Mouse (Mus musculus): ENCODE results near the gene B4galt3.

B4galt3 gene

GRCm38 (mm10) chr1:171270573-171270900, 409 bp downstream of the B4galt3 start:
- ChIA-PET CTCF (interaction anchor here (0.5 to 3.9 kb wide), 12 partner anchors 10 to 231 kb away, joined by 3 to 38 read pairs (median 4); partner anchors contain the start of genes Ppox (in 4 of the 4), Adamts4 (in 1 of the 4), F11r (in 1 of the 4) and Klhdc9 (in 1 of the 4)), POLR2A (interaction anchor here (0.5 to 4.2 kb wide), 76 partner anchors 8 to 375 kb away, joined by 3 to 119 read pairs (median 5); partner anchors contain the start of genes Ppox (in 4 of the 4), Ndufs2 (in 3 of the 4), Usp21 (in 3 of the 4) and Adamts4 (in 2 of the 4))

- CTCF ChIA-PET, result interaction anchor here (0.5 to 3.9 kb wide), 12 partner anchors 8 to 1006 kb away, joined by 3 to 38 read pairs (median 4); partner anchors contain the start of genes Ppox (in 4 of the 4), Adamts4 (in 1 of the 4), Nit1 (in 1 of the 4) and Pfdn2 (in 1 of the 4)
- POLR2A ChIA-PET, result interaction anchor here (0.6 to 4.2 kb wide), 39 partner anchors 9 to 1114 kb away, joined by 3 to 119 read pairs (median 7); partner anchors contain the start of genes Ppox (in 4 of the 4), Klhdc9 (in 2 of the 4), Ndufs2 (in 2 of the 4) and Ufc1 (in 2 of the 4)
Measured at GRCm38 (mm10) chr1:171271196-171271595, 1.1 kb downstream of the B4galt3 start.

- POLR2A ChIA-PET, result interaction anchor here in 3 of 4 experiments (0.7 to 4.2 kb wide), 18 partner anchors 9 to 231 kb away, joined by 3 to 119 read pairs (median 10); partner anchors contain the start of genes Ppox (in 3 of the 3), Ufc1 (in 2 of the 3), Usp21 (in 2 of the 3) and Alyref2 (in 1 of the 3)
Measured at GRCm38 (mm10) chr1:171271622-171272021, 1.5 kb downstream of the B4galt3 start.

GRCm38 (mm10) chr1:171272086-171272485, 2.0 kb downstream of the B4galt3 start:
- ChIA-PET POLR2A (interaction anchor here in 2 of 4 experiments (0.9 to 4.2 kb wide), 12 partner anchors 10 to 230 kb away, joined by 3 to 119 read pairs (median 8); partner anchors contain the start of genes Ppox (in 2 of the 2), Alyref2 (in 1 of the 2), Klhdc9 (in 1 of the 2) and Ufc1 (in 1 of the 2)), CTCF (interaction anchor here in 2 of 4 experiments (0.7 to 3.9 kb wide), 6 partner anchors 9 to 44 kb away, joined by 3 to 38 read pairs (median 4); partner anchors contain the start of gene Ppox (in 2 of the 2))

More at GRCm38 (mm10) chr1:171271622-171272021, 1.5 kb downstream of the B4galt3 start:
- CTCF ChIA-PET, result interaction anchor here (0.6 to 3.9 kb wide), 12 partner anchors 9 to 1005 kb away, joined by 3 to 38 read pairs (median 4); partner anchors contain the start of genes Ppox (in 4 of the 4), Nit1 (in 1 of the 4) and Pfdn2 (in 1 of the 4)

GRCm38 (mm10) chr1:171274171-171274570, 4.0 kb downstream of the B4galt3 start:
- CTCF ChIA-PET, result no interaction called here
- POLR2A ChIA-PET, result no interaction called here

- ChIA-PET CTCF (no interaction called here), POLR2A (no interaction called here)
Measured at GRCm38 (mm10) chr1:171275144-171275734, 5.1 kb downstream of the B4galt3 start.

- POLR2A ChIA-PET, result interaction anchor here in 3 of 4 experiments (0.6 to 2.0 kb wide), 5 partner anchors 8 to 393 kb away, joined by 3 to 7 read pairs (median 5); partner anchors contain the start of gene Ndufs2 (in 1 of the 3)
Measured at GRCm38 (mm10) chr1:171276110-171276748, 6.1 kb downstream of the B4galt3 start.

GRCm38 (mm10) chr1:171277736-171278135, 7.6 kb downstream of the B4galt3 start:
- CTCF ChIA-PET, result no interaction called here
- POLR2A ChIA-PET, result interaction anchor here in 3 of 4 experiments (0.6 to 2.8 kb wide), 8 partner anchors 8 to 225 kb away, joined by 3 to 7 read pairs (median 6); partner anchors contain the start of genes Ndufs2 (in 1 of the 3) and Usp21 (in 1 of the 3)

More at GRCm38 (mm10) chr1:171276110-171276748, 6.1 kb downstream of the B4galt3 start:
- CTCF ChIA-PET, result no interaction called here

GRCm38 (mm10) chr1:171278436-171278835, 8.3 kb downstream of the B4galt3 start:
- POLR2A ChIA-PET, result interaction anchor here in 2 of 4 experiments (1.2 to 2.8 kb wide), 7 partner anchors 8 to 224 kb away, joined by 3 to 7 read pairs (median 6); partner anchors contain the start of genes B4galt3 (in 1 of the 2) and Usp21 (in 1 of the 2)
- CTCF ChIA-PET, result no interaction called here

GRCm38 (mm10) chr1:171279012-171279705, 9.0 kb downstream of the B4galt3 start:
- ChIA-PET POLR2A (interaction anchor here in 2 of 4 experiments (1.2 to 2.8 kb wide), 5 partner anchors 8 to 223 kb away, joined by 3 to 7 read pairs (median 6); partner anchors contain the start of genes B4galt3 (in 1 of the 2) and Usp21 (in 1 of the 2)), CTCF (no interaction called here)

GRCm38 (mm10) chr1:171279721-171280120, 9.6 kb downstream of the B4galt3 start:
- ChIA-PET CTCF (interaction anchor here in 2 of 4 experiments (0.6 to 2.2 kb wide), 3 partner anchors 9 to 178 kb away, joined by 3 to 38 read pairs (median 5); partner anchors contain the start of gene B4galt3 (in 1 of the 2)), POLR2A (interaction anchor here in 1 of 4 experiments (2.8 kb wide), 1 partner anchor 10 kb away, joined by 7 read pairs; no protein-coding TSS in a partner anchor)

GRCm38 (mm10) chr1:171280250-171280915, 10.3 kb downstream of the B4galt3 start:
- ChIA-PET POLR2A (interaction anchor here in 3 of 4 experiments (0.6 to 6.2 kb wide), 67 partner anchors 9 to 412 kb away, joined by 3 to 119 read pairs (median 5); partner anchors contain the start of genes B4galt3 (in 3 of the 3), Dedd (in 3 of the 3), Alyref2 (in 2 of the 3) and Klhdc9 (in 2 of the 3)), CTCF (interaction anchor here (0.6 to 2.3 kb wide), 40 partner anchors 9 to 379 kb away, joined by 3 to 38 read pairs (median 5); partner anchors contain the start of genes B4galt3 (in 3 of the 4), Dedd (in 1 of the 4), F11r (in 1 of the 4) and Klhdc9 (in 1 of the 4))

GRCm38 (mm10) chr1:171280916-171281527, 10.9 kb downstream of the B4galt3 start, which contains the start of gene Ppox:
Gene Ppox, minus strand, starts transcription at chr1:171281186.
- CTCF ChIA-PET, result interaction anchor here (0.5 to 2.3 kb wide), 57 partner anchors 9 to 413 kb away, joined by 3 to 38 read pairs (median 5); partner anchors contain the start of genes B4galt3 (in 3 of the 4), Dedd (in 2 of the 4), F11r (in 1 of the 4) and Fcer1g (in 1 of the 4)

GRCm38 (mm10) chr1:171281528-171281923, 11.4 kb downstream of the B4galt3 start:
- ChIA-PET POLR2A (interaction anchor here (0.6 to 6.2 kb wide), 88 partner anchors 8 to 413 kb away, joined by 3 to 119 read pairs (median 4); partner anchors contain the start of genes B4galt3 (in 4 of the 4), Dedd (in 3 of the 4), Nit1 (in 3 of the 4) and Pfdn2 (in 3 of the 4)), CTCF (interaction anchor here (0.5 to 2.3 kb wide), 56 partner anchors 9 to 413 kb away, joined by 3 to 38 read pairs (median 5); partner anchors contain the start of genes B4galt3 (in 3 of the 4), Dedd (in 2 of the 4), F11r (in 1 of the 4) and Fcer1g (in 1 of the 4))

More at GRCm38 (mm10) chr1:171280916-171281527, 10.9 kb downstream of the B4galt3 start, which contains the start of gene Ppox:
- POLR2A ChIA-PET, result interaction anchor here (0.6 to 6.2 kb wide), 90 partner anchors 9 to 413 kb away, joined by 3 to 119 read pairs (median 4); partner anchors contain the start of genes B4galt3 (in 4 of the 4), Adamts4 (in 3 of the 4), Dedd (in 3 of the 4) and Nit1 (in 3 of the 4)

GRCm38 (mm10) chr1:171282086-171282805, 12.1 kb downstream of the B4galt3 start:
- POLR2A ChIA-PET, result interaction anchor here (0.8 to 6.2 kb wide), 30 partner anchors 9 to 222 kb away, joined by 3 to 119 read pairs (median 6); partner anchors contain the start of genes B4galt3 (in 4 of the 4), Ufc1 (in 2 of the 4), Adamts4 (in 1 of the 4) and Alyref2 (in 1 of the 4)
- CTCF ChIA-PET, result interaction anchor here in 3 of 4 experiments (0.6 to 2.3 kb wide), 29 partner anchors 8 to 414 kb away, joined by 3 to 38 read pairs (median 5); partner anchors contain the start of genes B4galt3 (in 3 of the 3), Dedd (in 1 of the 3), Tomm40l (in 1 of the 3) and Ufc1 (in 1 of the 3)

Measured in embryonic stem cell, embryonic (primary cell).